Mouse (Mus musculus): Measurements from ENCODE around the gene Prok1. TPM values are rescaled to one million over a fixed set of nuclear protein-coding genes. Genes with fewer than 3 reads are reported as not detected.

Prok1 gene
- total RNA-seq, 2 experiments from 2014 or later, result 0.23 TPM; not detected in 1

- no peak for DNase-seq (ENCODE audit: low spot score in 2 of 2)
Measured at GRCm38 (mm10) chr3:107238471-107238980, 981 bp downstream of the Prok1 start.

DNA sequence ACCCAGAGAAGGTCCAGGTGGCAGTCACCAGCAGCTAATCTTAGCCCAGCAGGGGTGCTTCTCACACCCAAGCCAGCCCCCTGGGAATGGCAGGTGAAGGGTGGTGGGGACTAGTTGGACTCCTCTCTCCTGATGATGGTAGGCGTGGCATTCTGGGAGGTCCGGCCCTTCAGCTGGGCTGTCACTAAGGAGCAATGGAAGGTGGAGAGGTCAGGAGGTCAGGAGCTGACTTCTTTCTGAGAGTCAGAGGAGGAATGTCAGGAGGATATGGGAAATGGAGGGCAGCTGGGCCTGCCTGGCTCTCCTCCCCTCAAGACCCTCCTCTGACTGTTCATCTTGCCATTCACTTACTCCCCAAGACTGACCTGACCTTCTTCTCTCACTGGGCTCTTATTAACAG is 1.5 kb downstream of the Prok1 start:
- no peak for DNase-seq (ENCODE audit: low spot score in 2 of 2)

DNA sequence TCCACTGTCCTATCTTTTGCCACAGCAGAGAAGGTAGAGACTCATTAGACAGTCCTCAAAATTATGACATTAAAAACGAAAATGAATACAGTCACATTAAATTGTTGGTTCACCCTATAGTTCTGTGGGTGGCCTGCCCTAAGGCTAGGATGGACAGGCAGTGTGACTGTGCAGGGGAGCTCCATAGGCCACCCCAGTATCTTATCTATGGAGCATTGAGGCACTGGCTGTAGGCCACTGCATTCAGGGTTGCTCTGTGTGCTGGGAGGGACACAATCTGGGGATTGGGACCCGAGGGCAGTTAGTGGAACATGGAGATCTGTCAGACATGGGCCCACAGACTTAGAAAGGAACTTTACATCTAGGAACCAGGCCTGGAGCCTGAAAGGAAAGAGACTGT is 5.6 kb downstream of the Prok1 start:
- DNase-seq (ENCODE audit: low spot score in 2 of 2), result no peak

DNA sequence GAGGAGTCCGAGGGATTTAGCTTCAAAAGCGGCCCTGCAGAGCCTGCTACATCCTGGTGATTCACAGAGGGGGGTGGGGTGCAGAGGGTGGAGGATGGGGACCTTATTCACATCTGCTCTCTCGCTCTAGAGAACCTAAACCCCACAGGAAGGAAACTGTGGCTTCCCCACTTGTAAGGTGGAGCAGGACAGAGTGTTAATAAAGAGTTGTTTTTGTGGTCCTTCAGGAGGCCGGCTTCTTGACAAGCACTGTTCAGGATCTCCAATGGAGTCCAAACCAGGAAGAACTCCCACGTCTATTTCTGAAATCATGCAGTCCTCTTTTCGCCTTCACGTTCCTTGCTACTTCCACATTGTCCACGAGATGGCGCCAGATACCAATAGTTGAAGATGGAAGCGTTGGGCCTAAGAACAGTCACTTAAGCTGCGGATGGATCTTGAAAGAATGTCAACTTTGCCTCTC is 6.1 kb downstream of the Prok1 start:
- peak; percentile 64 to 75 for DNase-seq (ENCODE audit: low spot score in 2 of 2)

GRCm38 (mm10) chr3:107231202-107231601 is 8.3 kb downstream of the Prok1 start:
- no peak for DNase-seq (ENCODE audit: low spot score in 2 of 2)

DNA sequence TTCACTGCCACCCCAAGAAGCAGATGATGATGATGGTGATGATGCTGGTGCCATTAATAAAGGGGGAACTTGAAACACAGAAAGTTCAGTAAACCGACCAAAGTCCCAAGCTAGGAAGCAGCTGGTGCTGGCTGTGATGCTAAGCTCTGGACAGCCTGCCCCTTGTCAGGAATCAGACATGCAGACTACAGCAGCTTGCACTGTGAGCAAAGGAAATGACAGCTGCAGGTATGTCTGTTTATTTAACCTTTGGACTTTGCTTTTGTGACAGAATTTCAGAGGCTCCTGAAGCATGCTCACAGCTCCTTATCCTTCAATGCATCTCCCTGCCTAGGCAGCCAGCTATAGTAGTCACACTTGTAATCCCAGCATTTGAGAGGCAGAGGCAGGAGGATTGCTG is 9.0 kb downstream of the Prok1 start, which contains the start of gene A630076J17Rik:
Gene A630076J17Rik, plus strand, starts transcription at position 88 of the 400 bp plus-strand sequence.
- DNase-seq (ENCODE audit: low spot score in 2 of 2), result no peak

DNA sequence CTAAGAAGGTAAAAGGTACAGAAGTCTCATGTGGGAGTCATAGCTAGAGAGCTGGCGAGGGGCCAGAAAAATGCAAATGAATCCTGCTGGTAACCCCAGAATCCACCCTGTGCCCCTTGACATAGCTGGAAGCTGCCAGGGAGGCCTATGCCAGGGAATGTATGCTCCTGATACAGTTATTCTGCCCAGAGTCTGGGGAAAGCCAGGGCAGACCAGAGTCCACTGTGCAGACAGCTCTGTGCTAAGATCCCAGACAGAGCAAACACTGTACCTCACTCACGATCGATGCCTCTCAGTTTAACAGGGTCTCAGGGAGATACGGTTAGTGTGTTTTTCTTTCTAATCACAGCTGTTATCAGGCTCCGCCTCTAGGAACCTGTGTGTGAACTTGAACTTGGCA is 9.7 kb downstream of the Prok1 start:
- DNase-seq (ENCODE audit: low spot score in 2 of 2), result no peak

DNA sequence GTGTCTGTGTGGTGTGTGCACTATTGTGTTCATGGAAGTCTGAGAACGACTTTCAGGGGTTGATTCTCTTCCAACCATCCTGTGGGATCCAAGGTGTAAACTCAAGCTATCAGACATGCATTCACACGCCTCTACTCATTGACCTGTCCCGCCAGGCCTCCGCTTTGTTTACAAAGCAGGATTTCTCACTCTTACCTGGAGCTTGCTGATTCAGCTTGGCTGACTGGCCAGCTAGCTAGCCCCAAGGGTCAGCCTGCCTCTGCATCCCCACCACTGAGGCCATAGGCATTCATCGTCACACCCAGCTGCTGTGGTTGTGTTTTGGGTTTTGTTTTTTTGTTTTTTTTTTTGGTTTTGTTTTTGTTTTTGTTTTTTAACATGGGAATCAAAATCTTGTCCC is 10.3 kb downstream of the Prok1 start:
- DNase-seq (ENCODE audit: low spot score in 2 of 2), result no peak

- no peak for DNase-seq (ENCODE audit: low spot score in 2 of 2)
Measured at GRCm38 (mm10) chr3:107225820-107226219, 13.7 kb downstream of the Prok1 start.

DNA sequence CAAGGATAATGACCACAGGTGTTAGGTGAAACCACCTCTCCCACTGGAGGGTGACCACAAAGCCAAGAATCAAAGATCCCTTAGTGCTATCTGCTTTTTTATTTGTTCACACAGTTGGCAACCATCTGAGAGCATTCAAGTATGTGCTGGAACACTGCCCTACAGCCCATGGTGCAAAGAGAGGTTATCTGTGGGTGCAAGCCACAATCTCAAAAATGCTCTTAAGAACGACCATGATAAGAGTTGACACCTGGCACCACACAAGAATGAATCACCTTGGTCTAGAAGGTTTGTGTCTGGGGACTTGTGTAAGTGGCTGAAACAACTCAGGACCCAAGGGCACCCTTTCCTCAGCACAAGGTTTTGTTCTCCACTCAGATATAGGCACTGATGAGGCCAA is 16.3 kb downstream of the Prok1 start:
- no peak for DNase-seq (ENCODE audit: low spot score in 2 of 2)

- DNase-seq (ENCODE audit: low spot score in 2 of 2), result no peak
Measured at GRCm38 (mm10) chr3:107221608-107222007, 17.9 kb downstream of the Prok1 start, which contains the start of gene Cym. Gene Cym (minus strand): TSS chr3:107221732.

- no peak for DNase-seq (ENCODE audit: low spot score in 2 of 2)
Measured at GRCm38 (mm10) chr3:107218572-107218971, 20.9 kb downstream of the Prok1 start.

- no peak for DNase-seq (ENCODE audit: low spot score in 2 of 2)
Measured at GRCm38 (mm10) chr3:107217101-107217480, 22.4 kb downstream of the Prok1 start.

- DNase-seq (ENCODE audit: low spot score in 2 of 2), result no peak
Measured at GRCm38 (mm10) chr3:107216400-107217100, 23.0 kb downstream of the Prok1 start.

DNA sequence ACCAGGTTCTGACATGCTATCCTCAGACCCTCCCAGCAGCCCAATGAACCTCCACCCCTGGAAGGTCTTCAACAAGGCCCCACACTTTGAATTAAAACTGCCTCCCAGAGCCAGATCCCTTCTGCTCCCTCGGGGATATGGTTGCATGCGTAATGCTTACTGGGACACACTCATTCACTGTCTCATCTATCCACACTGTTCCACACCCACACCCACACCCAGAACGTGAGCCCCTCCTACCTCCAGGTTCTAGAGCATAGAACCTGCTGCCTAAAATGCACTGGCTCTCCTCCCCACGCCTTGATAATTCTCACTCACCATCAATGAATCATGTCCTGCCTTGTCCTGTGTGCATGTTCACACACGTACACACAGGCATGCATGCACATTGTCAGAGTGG is 24.9 kb downstream of the Prok1 start:
- no peak for DNase-seq (ENCODE audit: low spot score in 2 of 2)

GRCm38 (mm10) chr3:107207625-107208253 is 31.8 kb downstream of the Prok1 start:
- no peak for DNase-seq (ENCODE audit: low spot score in 2 of 2)

- DNase-seq (ENCODE audit: low spot score in 2 of 2), result no peak
Measured at GRCm38 (mm10) chr3:107206490-107207150, 32.9 kb downstream of the Prok1 start.

- peak in 1 of 2 experiments; percentile 59 for DNase-seq (ENCODE audit: low spot score in 2 of 2)
Measured at GRCm38 (mm10) chr3:107205994-107206393, 33.5 kb downstream of the Prok1 start.

GRCm38 (mm10) chr3:107205170-107205569 is 34.3 kb downstream of the Prok1 start:
- DNase-seq (ENCODE audit: low spot score in 2 of 2), result no peak

DNA sequence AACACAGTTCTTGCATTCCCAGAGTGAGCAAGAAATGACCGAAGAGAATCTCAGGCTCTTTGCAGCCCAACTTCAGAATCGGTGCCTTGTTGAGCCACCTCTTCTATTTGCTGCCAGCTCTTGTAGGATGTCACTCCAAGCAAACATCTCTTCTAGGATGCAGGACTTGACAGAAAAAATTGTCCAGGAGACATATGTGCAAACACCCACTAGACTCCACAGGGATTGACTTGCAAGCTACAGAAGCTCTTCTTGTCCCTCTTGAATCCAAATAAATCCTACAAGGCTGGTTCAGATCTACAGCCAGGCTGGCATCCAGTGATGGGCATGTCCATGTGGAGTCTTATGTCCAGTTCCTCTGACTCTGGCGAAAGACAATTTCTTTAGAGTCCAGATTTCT is 35.1 kb downstream of the Prok1 start:
- no peak for DNase-seq (ENCODE audit: low spot score in 2 of 2)

DNA sequence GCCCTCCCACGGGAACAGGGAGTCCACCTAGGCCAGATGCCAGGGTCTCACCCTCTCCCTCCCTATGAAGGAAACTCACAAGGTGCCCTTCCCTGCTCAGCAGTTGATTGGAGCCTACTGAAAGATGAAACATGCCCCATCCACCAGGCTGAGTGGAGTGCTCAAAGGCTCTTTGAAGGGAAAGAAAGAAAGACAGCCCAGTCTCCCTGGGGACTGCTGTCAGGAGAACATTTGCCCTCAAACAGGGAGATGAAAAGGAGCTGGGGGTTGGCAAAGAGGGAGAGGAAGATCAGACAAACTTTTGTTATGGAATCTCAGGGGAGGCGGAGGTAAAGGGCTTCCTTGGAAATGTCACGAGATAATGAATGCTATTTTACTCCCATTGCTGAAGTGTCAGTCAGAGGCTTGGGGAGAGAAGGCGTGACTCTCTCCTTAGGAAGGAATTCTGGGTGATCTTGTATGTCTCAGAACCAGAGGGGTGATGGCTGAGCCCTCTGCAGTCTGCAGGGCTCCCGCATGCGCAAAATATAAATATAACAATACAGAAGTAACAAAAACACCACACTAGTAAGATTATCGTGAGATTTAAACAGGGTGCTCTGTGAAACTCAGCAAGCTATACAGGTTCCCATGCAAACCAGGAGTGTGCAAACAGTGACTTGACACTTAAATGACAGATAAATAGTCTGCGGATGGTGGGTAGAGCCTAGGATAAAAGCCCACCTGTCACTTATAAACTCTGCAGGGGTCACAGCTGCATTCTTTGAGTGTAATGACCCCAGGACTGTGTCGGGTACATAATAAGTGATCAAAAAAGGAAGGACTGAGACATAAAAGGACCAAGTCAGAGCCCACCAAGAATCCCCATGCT is 38.0 kb downstream of the Prok1 start:
- no peak for DNase-seq (ENCODE audit: low spot score in 2 of 2)
